Mouse (Mus musculus): ENCODE measurements at regions not wholly inside any gene's neighbourhood (a gene's known extent, or its start where the extent isn't known, plus 50 kb on each side); places are given as distances from the start of the nearest gene placed in this dataset.

DNA sequence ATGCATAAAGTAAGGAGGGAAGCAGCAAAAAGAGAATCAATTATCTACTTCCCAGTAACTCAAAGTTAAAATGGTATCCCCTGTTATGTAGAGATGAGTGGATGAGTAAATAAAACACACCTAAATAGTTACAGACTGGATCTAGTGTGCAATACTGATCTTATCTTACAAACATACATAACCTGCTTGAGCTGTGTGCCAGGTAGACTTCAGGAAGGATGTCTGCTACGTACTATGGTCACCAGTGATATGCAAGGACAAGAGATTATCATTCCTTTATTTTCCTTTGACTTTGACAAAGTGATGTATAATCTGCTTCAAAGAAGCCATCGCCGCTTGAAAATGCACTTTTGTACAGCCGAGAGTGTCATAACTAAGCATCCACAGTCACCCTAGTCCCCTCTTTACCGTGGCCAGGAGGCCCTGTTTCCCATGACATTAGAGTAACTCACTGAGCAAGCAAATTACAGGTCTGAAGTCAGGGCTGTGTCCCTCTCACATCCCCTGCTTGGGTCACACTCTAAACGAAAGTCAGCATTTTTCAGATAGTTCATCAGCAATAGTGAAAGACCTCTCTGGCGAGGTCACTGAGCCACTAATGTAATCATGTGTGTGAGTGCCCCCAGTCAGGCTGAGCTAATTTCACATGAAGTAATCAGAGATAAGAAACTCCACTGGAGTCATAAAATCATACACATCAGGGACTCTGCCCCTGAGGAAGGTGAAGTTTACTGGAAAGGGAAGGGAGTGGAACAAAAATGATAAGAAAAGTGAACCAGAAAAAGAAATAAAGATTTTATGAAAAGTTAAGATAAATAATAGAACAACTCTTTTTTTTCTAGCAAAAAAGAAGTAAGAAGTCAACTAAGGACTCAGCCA is 929.8 kb upstream of the Gm7489 start:
- in situ Hi-C loops (cut with MboI, MseI), result loop anchor here in 1 of 2 experiments (10.0 kb wide), 1 partner anchor 270 kb away; no protein-coding TSS in a partner anchor

DNA sequence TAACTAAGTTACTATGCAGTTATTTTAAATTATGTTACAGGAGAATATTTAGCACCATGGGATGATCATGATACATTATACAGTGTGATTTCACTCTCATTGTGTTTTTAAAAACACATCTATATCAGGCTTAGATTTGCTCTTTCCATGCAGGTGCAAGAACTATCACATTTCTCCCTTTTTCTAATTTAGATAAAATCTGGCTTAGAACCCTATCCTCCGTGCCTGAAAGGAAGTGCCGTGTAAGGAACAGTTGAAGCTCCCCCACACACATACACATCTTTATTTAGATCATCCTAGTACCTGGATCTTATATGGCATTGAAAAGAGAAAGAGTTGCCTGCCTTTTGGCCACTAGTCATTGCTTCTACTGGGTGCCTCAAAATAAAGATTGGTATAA is 925.0 kb upstream of the Gm7489 start:
- in situ Hi-C loops (cut with MboI, MseI), result loop anchor here in 1 of 2 experiments (10.0 kb wide), 1 partner anchor 265 kb away; no protein-coding TSS in a partner anchor

DNA sequence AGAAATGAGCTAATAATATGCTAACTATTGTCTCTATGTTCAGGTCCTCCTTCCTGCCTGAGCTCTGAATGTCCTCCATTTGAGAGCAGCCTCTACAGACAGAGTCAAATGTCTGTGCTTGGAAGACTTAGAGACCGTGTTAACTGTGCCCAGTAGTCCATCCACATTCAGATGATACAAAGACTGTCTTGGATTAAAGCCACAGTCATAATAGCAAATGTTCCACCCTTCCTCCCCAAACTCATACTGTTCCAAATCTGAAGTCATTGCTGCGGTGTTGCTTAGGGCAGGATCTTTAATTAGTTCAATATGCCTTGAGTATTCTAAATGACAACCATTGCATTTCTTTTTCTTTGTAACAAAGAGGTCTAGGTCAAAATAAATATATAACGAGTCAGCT is 923.2 kb upstream of the Gm7489 start:
- in situ Hi-C loops (cut with MboI, MseI), result no loop called here

DNA sequence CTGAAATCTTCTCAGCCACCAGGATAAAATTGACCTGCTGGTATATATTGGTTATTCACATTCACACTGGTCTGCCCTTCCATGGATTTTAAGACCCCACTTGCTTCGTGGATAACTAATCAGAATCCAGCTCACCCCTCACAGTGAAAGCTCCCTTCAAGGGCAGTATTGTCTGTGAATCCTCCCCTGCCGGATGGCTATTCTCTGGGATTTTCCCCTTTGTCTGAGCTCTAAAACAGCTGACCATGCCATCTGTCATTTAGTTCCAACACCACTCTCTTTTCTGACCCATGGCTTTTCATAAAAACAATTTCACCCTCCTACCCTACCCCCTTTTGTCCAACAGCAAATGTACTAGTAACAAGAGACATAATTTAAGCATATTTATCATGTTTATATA is 920.8 kb upstream of the Gm7489 start:
- in situ Hi-C loops (cut with MboI, MseI), result no loop called here

DNA sequence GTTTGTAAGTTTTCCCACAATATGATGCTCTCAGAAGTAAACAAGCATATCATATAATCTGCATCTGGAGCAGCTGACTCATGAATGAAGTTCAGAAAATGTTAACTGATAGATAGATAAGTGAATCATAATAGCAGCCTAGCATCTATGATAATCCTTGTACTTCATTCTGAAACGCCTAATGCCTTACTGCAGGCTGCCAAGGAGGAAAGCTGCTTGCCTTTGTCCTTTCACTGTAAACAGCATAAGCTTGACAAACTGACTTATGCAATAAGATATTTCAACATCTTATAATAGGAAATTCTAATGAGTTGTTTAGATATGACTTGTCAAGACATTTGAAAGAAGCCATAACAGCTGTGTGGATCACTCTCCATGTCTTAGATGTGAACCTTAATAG is 920.3 kb upstream of the Gm7489 start:
- in situ Hi-C loops (cut with MboI, MseI), result no loop called here

DNA sequence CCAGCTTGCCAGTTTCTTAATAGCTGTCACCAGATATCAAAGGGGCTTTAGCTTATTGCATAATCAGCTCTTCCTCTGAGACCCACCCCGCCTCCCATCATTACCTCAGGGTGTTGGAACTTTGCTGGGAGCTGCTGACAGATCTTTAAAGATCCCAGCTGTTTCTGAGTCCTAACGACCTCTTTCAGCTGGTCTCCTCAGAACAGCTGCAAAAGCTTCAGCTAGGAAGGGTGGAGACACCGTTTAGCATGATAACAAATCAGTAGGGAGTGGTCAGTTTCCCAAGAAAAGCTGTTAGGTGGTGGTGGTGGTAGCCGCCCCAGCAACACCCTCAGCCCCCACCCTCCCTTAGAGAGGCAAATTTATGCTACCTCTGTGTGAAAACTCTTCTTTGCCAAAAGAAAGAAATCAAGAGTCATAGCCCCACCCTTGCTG is 916.9 kb upstream of the Gm7489 start:
- in situ Hi-C loops (cut with MboI, MseI), result no loop called here

DNA sequence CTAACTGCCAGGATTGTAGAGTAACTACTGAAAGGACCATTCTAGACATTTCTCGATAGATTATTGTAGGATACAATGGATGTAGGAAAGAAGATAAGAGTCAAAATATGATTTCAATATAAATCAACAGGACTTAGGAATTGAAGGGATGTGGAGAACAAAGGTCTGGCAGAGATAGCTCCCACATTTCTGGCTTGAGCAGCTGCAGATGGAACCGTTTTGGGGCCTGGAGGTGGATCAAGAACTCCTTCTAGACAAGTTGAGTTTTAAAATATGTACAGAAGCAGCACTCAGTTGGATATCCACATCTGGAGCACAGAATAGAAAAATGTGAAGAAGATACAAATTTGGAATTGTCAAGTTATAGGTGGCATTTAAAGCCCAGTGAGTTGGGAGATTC is 901.9 kb upstream of the Gm7489 start:
- in situ Hi-C loops (cut with MboI, MseI), result no loop called here

DNA sequence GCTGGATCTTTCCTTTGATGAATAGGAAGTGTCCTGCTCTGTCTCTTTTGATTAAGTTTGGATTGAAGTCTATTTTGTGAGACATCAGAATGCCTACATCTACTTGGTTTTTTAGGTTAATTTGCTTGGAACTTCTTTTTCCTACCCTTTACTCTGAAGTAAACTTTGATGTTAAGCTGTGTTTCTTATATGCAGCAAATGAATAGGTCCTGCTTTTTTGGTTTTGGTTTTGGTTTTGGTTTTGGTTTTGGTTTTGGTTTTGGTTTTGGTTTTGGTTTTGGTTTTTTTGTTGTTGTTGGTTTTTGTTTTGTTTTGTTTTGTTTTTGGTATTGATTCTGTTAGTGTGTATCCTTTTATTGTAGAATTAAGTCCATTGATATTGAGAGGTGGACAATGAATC is 894.1 kb upstream of the Gm7489 start:
- in situ Hi-C loops (cut with MboI, MseI), result no loop called here

DNA sequence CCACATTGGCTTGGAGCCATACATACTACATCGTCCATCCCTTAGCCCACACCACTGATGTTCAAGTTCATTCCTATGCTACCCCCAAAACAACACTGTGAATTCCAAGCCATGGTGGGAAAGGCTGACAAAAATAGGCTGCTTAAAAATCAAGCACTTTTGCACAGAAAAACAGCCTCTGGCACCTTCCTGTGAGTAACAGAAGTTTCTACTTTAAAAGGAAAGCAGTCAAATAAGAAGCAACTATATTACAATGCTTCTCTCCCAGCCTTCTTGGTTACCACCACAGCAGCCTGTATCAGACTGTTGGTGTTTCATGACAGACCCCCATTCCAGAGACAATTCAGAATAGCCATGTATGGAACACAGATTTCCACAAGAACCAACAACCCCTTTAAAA is 890.4 kb upstream of the Gm7489 start:
- in situ Hi-C loops (cut with MboI, MseI), result no loop called here

DNA sequence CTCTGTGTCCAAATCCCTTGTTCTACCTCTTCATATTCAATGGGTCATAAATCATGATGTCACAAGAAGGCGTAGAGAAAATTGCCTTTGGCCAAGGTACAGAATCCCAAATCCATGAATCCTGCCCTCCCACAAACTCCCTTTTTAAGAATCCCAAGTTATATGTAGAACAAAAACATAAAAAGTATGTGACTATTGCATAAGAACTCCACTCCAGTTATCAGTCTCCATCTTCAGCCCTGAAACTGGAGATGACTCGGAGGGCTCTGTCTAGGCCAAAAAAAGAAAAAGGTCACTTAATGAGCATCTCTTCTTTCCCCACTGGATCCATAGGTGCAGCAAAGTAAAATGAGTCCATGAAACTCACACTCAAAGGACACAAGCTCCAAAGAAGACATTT is 885.5 kb upstream of the Gm7489 start:
- in situ Hi-C loops (cut with MboI, MseI), result no loop called here

DNA sequence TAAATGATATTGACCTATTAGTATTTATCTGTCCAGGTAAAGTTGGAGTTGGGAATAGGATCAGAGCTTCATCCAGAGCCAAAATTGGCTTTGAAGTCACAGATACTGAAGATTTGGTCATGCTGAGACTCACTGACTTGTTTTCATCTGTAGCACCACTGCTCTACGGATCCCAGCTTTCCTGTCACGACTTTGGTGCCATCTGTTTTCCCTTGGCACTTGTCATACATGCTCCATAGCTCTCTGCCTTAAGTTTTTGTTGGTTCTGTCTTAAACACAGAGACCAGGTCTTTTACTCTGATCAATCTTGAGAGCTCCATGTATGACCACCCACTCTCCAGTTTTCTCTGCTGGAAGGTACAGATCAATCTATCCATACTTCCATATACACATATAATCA is 884.9 kb upstream of the Gm7489 start:
- in situ Hi-C loops (cut with MboI, MseI), result loop anchor here in 1 of 2 experiments (10.0 kb wide), 1 partner anchor 495 kb away; no protein-coding TSS in a partner anchor

DNA sequence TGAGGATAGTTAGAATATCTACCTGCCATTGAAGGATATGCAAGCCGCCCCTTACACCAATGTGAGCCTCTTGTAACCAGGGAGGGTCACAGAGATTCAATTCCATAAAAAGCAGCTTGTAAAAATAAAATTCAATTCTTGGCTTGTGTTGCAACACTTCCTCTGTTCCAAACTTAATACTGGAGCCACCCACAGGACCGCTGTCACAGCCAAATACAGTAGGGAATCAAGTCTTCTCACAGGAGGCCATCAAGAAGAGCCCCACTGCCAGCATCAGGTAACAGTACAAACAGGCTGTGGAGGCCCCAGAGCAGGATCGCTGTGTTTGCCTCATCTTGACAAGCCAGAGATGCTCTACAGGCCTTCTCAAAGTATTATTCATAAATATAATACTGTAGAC is 883.3 kb upstream of the Gm7489 start:
- in situ Hi-C loops (cut with MboI, MseI), result loop anchor here in 1 of 2 experiments (10.0 kb wide), 1 partner anchor 497 kb away; no protein-coding TSS in a partner anchor

DNA sequence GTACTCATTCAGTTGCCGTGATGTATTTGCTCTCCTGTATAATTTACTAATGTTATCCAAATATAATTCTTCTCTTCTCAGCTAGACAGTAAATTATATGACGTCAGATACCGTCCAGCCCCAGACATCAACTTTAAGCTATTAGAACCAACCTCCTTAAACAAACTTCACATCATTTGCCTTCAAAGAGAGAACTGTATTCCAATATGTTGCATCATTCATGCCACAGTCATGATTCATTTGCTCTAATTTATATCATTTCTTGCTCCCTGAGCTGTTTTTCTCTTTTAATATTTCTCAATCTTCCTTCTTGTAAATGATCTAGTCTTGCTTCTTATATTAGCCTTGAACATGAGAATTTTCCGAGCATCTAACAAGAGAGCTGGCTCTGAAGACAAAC is 882.7 kb upstream of the Gm7489 start:
- in situ Hi-C loops (cut with MboI, MseI), result loop anchor here in 1 of 2 experiments (10.0 kb wide), 1 partner anchor 497 kb away; no protein-coding TSS in a partner anchor

DNA sequence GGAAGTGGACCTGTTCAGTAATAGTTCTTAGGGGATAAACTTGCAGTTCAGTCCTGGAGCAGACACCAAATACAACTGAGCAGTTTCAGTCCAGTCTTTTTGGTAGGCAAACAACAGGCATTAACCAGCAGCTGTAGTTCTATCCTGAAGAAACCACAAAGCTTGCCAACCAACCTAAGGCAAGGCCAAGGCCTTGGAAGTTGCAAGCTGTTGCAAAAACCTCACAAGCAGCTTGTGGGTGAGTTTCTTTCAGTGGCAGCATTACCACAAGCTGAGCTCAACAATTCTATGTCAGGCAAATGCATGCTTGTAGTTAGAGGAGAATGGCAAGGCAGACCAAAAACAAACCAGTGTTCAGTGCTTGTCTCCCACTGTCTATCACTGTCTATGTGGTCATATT is 880.6 kb upstream of the Gm7489 start:
- in situ Hi-C loops (cut with MboI, MseI), result loop anchor here in 1 of 2 experiments (10.0 kb wide), 1 partner anchor 499 kb away; no protein-coding TSS in a partner anchor

DNA sequence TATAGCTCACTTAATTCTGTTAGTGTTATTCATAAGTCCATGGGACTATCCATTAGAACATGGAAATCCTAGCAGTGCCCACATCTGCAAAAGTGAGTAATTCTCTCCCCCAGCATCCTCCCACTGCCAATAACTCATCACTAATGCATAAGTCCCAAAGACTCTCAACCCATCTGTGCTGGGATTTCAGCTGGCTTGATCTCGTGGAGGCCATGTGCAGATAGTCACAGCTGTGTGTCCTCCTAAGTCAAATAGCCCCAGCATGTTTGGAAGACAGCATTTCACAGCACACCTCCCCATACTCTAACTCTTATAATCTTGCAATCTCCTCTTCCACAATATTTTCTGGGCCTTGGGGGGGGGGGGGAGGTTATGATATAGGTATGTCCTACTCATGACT is 877.9 kb upstream of the Gm7489 start:
- in situ Hi-C loops (cut with MboI, MseI), result loop anchor here in 1 of 2 experiments (10.0 kb wide), 1 partner anchor 502 kb away; no protein-coding TSS in a partner anchor

DNA sequence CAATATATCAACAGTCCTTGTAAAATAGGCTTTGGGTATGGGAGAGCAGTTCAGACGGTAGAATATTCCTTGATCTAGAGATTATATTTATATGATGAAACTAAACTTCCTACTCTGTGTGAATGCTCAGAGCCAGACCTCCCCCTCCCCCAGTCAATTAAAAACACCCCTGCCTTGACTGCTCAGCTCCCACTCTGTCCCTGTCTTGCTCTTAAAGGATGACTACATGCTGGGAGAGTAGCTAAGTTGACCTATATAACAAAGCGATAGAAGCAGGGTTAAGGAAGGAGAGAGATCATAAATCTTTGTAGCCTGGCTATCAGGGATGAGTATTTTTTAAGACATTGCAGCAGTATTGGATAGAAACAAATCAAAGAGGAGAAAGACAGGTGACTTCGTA is 875.4 kb upstream of the Gm7489 start:
- in situ Hi-C loops (cut with MboI, MseI), result loop anchor here in 1 of 2 experiments (10.0 kb wide), 1 partner anchor 505 kb away; no protein-coding TSS in a partner anchor
